Mouse (Mus musculus) intestine, postnatal 0 days (tissue): ENCODE data around the gene Hdgf. TPM values are rescaled to one million over a fixed set of nuclear protein-coding genes. Genes with fewer than 3 reads are reported as not detected.
"Not testable (repeated sequence)": the region's sequence is repeated elsewhere in the genome, so short reads cannot be mapped to it uniquely, and the experiment has no call there.

Source experiments
- ATAC-seq: fragments of 200-750 bp; cut with Nextera tagmentation; 2 replicates; pipeline ENCODE4 v1.8.0; 2017; ENCODE audit warnings: mild to moderate bottlenecking, moderate TSS enrichment, moderate library complexity
- H3K27ac ChIP-seq: fragments of 300-500 bp; sonication (generic); 2 replicates; pipeline ENCODE4 v1.5.1; 2014; ENCODE audit warnings: mild to moderate bottlenecking, low read depth, low read length, moderate library complexity
- H3K27me3 ChIP-seq: fragments of 300-500 bp; sonication (generic); replicated peaks from 2 replicates; pipeline ENCODE4 v1.6.1; 2014; ENCODE audit warnings: low read length, mixed read lengths; ENCODE audit not compliant: control insufficient read depth, insufficient read depth
- H3K36me3 ChIP-seq: fragments of 300-500 bp; sonication (generic); 2 replicates; pipeline ENCODE4 v1.6.1; 2014; ENCODE audit warnings: mild to moderate bottlenecking, moderate library complexity; ENCODE audit not compliant: control insufficient read depth, insufficient read depth
- H3K4me1 ChIP-seq: fragments of 300-500 bp; sonication (generic); replicated peaks from 2 replicates; pipeline ENCODE4 v1.6.1; 2014; ENCODE audit warnings: antibody characterized with exemption, low read length, mixed read lengths; ENCODE audit not compliant: control insufficient read depth, insufficient read depth
- H3K4me2 ChIP-seq: fragments of 300-500 bp; sonication (generic); replicated peaks from 2 replicates; pipeline ENCODE4 v1.6.1; 2014; ENCODE audit warnings: low read depth, mild to moderate bottlenecking, moderate library complexity
- H3K4me3 ChIP-seq: fragments of 300-500 bp; sonication (generic); 2 replicates; pipeline ENCODE4 v1.5.1; 2014; ENCODE audit warnings: low read depth, low read length
- H3K9ac ChIP-seq: fragments of 300-500 bp; sonication (generic); 2 replicates; pipeline ENCODE4 v1.6.1; 2014; ENCODE audit warnings: mild to moderate bottlenecking, low read depth, low read length
- H3K9me3 ChIP-seq: fragments of 300-500 bp; sonication (generic); 2 replicates; pipeline ENCODE4 v1.6.1; 2016; ENCODE audit warnings: mixed run types; ENCODE audit not compliant: control insufficient read depth
- CTCF ChIP-seq: sonication (generic); IDR thresholded peaks from 2 replicates; pipeline ENCODE4 v1.5.1; 2016; ENCODE audit warnings: low read depth, mild to moderate bottlenecking, control low read depth, antibody characterized with exemption, moderate library complexity
- WGBS: fragments of 180-500 bp; shearing (Covaris S2); extraction: QIAGEN DNeasy Blood & Tissue Kit; methylation state at CpG from one replicate; pipeline ENCODE4 v1.1.7; 2014; 5-methylcytosine and 5-hydroxymethylcytosine counted together
- polyA plus RNA-seq: library from polyadenylated mRNA; unstranded; fragments of >200 nt; fragmentation: Nextera tagmentation; extraction: Ambion mirVana; gene quantifications from 2 replicates; pipeline ENCODE4 v1.2.1, GENCODE M21; 2015

The Hdgf gene
- 93.8 and 107 TPM in 2 replicates for polyA plus RNA-seq

GRCm38 (mm10) chr3:87905880-87906485 lies at the start of gene Hdgf:
Gene Hdgf, plus strand, starts transcription at chr3:87906321.
- H3K4me3 ChIP-seq = peak within 1 kb of the TSS; percentile 80
- H3K27ac ChIP-seq = peak within 1 kb of the TSS; percentile 86
- H3K9ac ChIP-seq = peak within 1 kb of the TSS; percentile 89
- TF ChIP-seq CTCF = peak; percentile 58
- no peaks in the 10 kb centered on the region for H3K36me3 ChIP-seq
- H3K4me2 ChIP-seq = peak within 1 kb of the TSS; percentile 70
- H3K9me3 ChIP-seq = no peaks in the 10 kb centered on the region
- H3K4me1 ChIP-seq = peaks cover 13% of the 10 kb centered on the region
- peak; percentile 88 for ATAC-seq
- WGBS = under 1% methylated on average over 56 of the region's 57 CpGs
- no peaks in the 10 kb centered on the region for H3K27me3 ChIP-seq

- peaks cover 49% of the 10 kb centered on the region for H3K36me3 ChIP-seq
- H3K27me3 ChIP-seq = no peaks in the 10 kb centered on the region
- H3K9ac ChIP-seq = no peak overlapping the region
- no peak overlapping the region for H3K4me2 ChIP-seq
- ATAC-seq = no peak
- H3K9me3 ChIP-seq = no peaks in the 10 kb centered on the region
- H3K4me3 ChIP-seq = no peak overlapping the region
- no peaks in the 10 kb centered on the region for H3K4me1 ChIP-seq
- TF ChIP-seq CTCF = no peak
- no peak overlapping the region for H3K27ac ChIP-seq
- WGBS = 93% methylated on average over 8 of the region's 8 CpGs
These were observed 48.5 kb upstream of the Hdgf start for GRCm38 (mm10) chr3:87857666-87858065.

- H3K4me2 ChIP-seq = no peak overlapping the region
- ATAC-seq = peak; percentile 36; the same call in 1 of the 2 replicates
- no peak overlapping the region for H3K4me3 ChIP-seq
- H3K9me3 ChIP-seq = no peaks in the 10 kb centered on the region
- H3K27ac ChIP-seq = no peak overlapping the region
- peaks cover 61% of the 10 kb centered on the region for H3K36me3 ChIP-seq
- no peak overlapping the region for H3K9ac ChIP-seq
- no peaks in the 10 kb centered on the region for H3K4me1 ChIP-seq
- WGBS = 28% methylated on average over 3 of the region's 3 CpGs
- peak; percentile 86 for TF ChIP-seq CTCF
- no peaks in the 10 kb centered on the region for H3K27me3 ChIP-seq
These were observed 46.3 kb upstream of the Hdgf start for GRCm38 (mm10) chr3:87859813-87860212.

- peaks cover 73% of the 10 kb centered on the region for H3K36me3 ChIP-seq
- not testable (repeated sequence) for ATAC-seq, H3K27me3 ChIP-seq, H3K4me2 ChIP-seq, H3K4me1 ChIP-seq, H3K27ac ChIP-seq, H3K9ac ChIP-seq, H3K4me3 ChIP-seq, H3K9me3 ChIP-seq
- WGBS = 93% methylated on average over 4 of the region's 4 CpGs
These were observed 42.0 kb upstream of the Hdgf start for GRCm38 (mm10) chr3:87864111-87864510.

GRCm38 (mm10) chr3:87877730-87878129 lies 28.4 kb upstream of the Hdgf start:
- 91% methylated on average over 4 of the region's 4 CpGs for WGBS
- TF ChIP-seq CTCF = no peak
- ATAC-seq = no peak

GRCm38 (mm10) chr3:87884291-87884690 lies 21.8 kb upstream of the Hdgf start:
- Histone ChIP-seq H3K9ac (peak overlapping the region; percentile 88; the same call in 1 of the 2 replicates), H3K4me3 (peak overlapping the region; percentile 84), H3K9me3 (no peaks in the 10 kb centered on the region), H3K4me1 (0 out of 2 replicates have a peak, but pooled peaks cover 4% of the 10 kb centered on the region), H3K27ac (no peak overlapping the region), H3K4me2 (peak overlapping the region; percentile 89), H3K27me3 (no peaks in the 10 kb centered on the region), H3K36me3 (peaks cover 6% of the 10 kb centered on the region; the same call in 1 of the 2 replicates)
- 1% methylated on average over 3 of the region's 3 CpGs for WGBS
- no peak for ATAC-seq
- TF ChIP-seq CTCF = no peak

More at GRCm38 (mm10) chr3:87877730-87878129, 28.4 kb upstream of the Hdgf start:
- Histone ChIP-seq H3K36me3 (peaks cover 19% of the 10 kb centered on the region), H3K9me3 (no peaks in the 10 kb centered on the region), H3K4me3 (no peak overlapping the region), H3K4me2 (no peak overlapping the region), H3K4me1 (no peaks in the 10 kb centered on the region), H3K9ac (no peak overlapping the region), H3K27ac (no peak overlapping the region), H3K27me3 (no peaks in the 10 kb centered on the region)
